Mouse (Mus musculus) kidney, embryonic 15.5 days (tissue): ENCODE results near the gene Ifitm10. TPM values are rescaled to one million over a fixed set of nuclear protein-coding genes. Genes with fewer than 3 reads are reported as not detected.

Experiments used
- ATAC-seq: fragments of 200-750 bp; cut with Nextera tagmentation; replicated peaks from 2 replicates; pipeline ENCODE4 v1.8.0; 2017; ENCODE audit warnings: moderate TSS enrichment; ENCODE audit not compliant: low FRiP score
- H3K27ac ChIP-seq: fragments of 300-500 bp; sonication (generic); 2 replicates; pipeline ENCODE4 v1.5.1; 2015; ENCODE audit warnings: mild to moderate bottlenecking, inconsistent platforms
- H3K27me3 ChIP-seq: fragments of 300-500 bp; sonication (generic); 2 replicates; pipeline ENCODE4 v1.6.1; 2015; ENCODE audit warnings: inconsistent platforms
- H3K36me3 ChIP-seq: fragments of 300-500 bp; sonication (generic); 2 replicates; pipeline ENCODE4 v1.6.1; 2015; ENCODE audit warnings: inconsistent platforms
- H3K4me1 ChIP-seq: fragments of 300-500 bp; sonication (generic); 2 replicates; pipeline ENCODE4 v1.6.1; 2015; ENCODE audit warnings: inconsistent platforms
- H3K4me2 ChIP-seq: fragments of 300-500 bp; sonication (generic); 2 replicates; pipeline ENCODE4 v1.6.1; 2015; ENCODE audit warnings: moderate library complexity, mild to moderate bottlenecking, inconsistent platforms
- H3K4me3 ChIP-seq: fragments of 300-500 bp; sonication (generic); replicated peaks from 2 replicates; pipeline ENCODE4 v1.5.1; 2015; ENCODE audit warnings: mild to moderate bottlenecking, inconsistent platforms
- H3K9ac ChIP-seq: fragments of 300-500 bp; sonication (generic); 2 replicates; pipeline ENCODE4 v1.6.1; 2015; ENCODE audit warnings: mild to moderate bottlenecking, inconsistent platforms
- H3K9me3 ChIP-seq: fragments of 300-500 bp; sonication (generic); replicated peaks from 2 replicates; pipeline ENCODE4 v1.6.1; 2016; ENCODE audit warnings: inconsistent platforms
- WGBS: fragments of 180-500 bp; shearing (Covaris S2); methylation state at CpG from one replicate; pipeline ENCODE4 v1.1.7; 2015; ENCODE audit warnings: mixed read lengths; 5-methylcytosine and 5-hydroxymethylcytosine counted together
- polyA plus RNA-seq: library from polyadenylated mRNA; unstranded; fragments of >200 nt; fragmentation: Nextera tagmentation; extraction: Ambion mirVana; gene quantifications from 2 replicates; pipeline ENCODE4 v1.2.1, GENCODE M21; 2015

Ifitm10 gene
- polyA plus RNA-seq, 1 experiment from 2014 or later, result 2.3 TPM

- Histone ChIP-seq H3K9ac (no peak overlapping the region), H3K4me3 (peak overlapping the region; percentile 72), H3K27me3 (no peaks in the 10 kb centered on the region), H3K4me1 (peaks cover 27% of the 10 kb centered on the region), H3K27ac (peak overlapping the region; percentile 76), H3K4me2 (peak overlapping the region; percentile 89), H3K9me3 (no peaks in the 10 kb centered on the region), H3K36me3 (peaks cover 22% of the 10 kb centered on the region)
- no peak for ATAC-seq
- 92% methylated on average over 1 of the region's 1 CpGs for WGBS
Measured at GRCm38 (mm10) chr7:142388198-142388597, 14.6 kb upstream of the Ifitm10 start.

DNA sequence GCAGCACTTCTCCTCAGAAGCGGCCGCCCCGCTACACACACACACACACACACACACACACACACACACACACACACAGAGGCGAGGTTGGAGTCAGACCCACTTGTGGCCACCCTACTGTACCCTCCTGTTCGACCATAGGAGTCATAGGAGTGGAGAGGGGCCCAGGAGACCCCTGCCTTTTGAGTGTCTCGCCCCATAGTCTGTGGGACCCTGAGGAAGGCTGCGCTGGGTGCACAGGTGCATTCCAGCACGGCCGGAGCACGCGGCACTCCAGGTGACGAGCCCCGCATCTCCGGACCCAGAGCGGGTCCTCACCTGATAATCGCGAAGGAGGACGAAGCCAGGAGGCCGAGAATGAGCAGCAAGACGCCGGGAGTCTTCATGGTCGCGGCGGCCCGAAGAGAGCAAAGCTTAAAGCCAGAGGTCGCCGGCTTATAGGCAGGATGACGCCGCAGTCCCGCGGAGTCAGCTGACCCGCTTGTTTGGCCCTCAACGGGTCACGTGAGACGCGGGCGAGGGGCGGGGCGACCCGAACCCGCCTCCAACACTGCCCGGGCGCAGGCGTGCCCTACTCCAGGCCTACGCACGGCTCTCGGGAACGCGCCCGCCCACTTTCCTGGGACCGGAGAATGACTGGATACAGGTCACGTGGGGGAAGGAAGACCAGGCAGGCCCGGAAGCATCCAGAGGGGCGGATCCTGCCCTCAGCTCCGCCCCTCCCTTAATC, 14.0 kb upstream of the Ifitm10 start, which contains the start of gene Ctsd:
TSS of gene Ctsd (minus strand) at position 620 of the 730 bp plus-strand sequence.
- ATAC-seq, result peak; percentile 97
- WGBS, result under 1% methylated on average over 55 of the region's 55 CpGs
- Histone ChIP-seq H3K4me1 (peaks cover 22% of the 10 kb centered on the region), H3K9me3 (no peaks in the 10 kb centered on the region), H3K4me3 (peak within 1 kb of the TSS; percentile 72), H3K27me3 (no peaks in the 10 kb centered on the region), H3K9ac (peak within 1 kb of the TSS; percentile 77), H3K36me3 (peaks cover 28% of the 10 kb centered on the region), H3K4me2 (peak within 1 kb of the TSS; percentile 89), H3K27ac (peak within 1 kb of the TSS; percentile 76)

DNA sequence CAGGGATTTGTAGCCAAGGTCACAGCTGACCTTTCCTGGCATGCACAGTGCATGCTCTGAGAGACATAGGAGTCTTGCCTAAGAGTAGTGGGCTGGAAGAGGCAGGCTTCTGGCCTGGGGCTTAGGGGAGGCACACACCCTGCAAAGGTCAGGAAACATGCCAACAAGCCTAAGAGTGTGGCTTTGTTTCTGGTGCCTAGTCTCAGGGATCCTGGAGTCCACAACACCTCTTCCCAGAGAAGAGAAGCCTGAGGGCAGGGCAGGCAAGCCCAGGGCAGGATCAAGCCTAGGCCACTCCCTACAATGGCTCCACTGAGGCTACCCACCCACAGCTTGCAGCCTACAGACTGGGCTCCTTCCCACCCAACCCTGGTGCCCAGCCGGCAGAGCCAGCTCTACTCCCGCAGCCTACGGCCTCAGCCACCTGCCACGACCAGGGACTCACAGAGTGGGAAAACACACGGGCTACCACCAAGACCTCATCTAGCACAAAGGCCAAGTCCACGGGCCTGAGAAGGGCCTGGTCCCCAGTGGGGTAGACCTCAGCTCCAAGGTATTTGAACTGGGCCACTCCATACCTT, 13.2 kb upstream of the Ifitm10 start:
- Histone ChIP-seq H3K9me3 (no peaks in the 10 kb centered on the region), H3K4me3 (peak overlapping the region; percentile 72), H3K36me3 (peaks cover 37% of the 10 kb centered on the region), H3K27me3 (no peaks in the 10 kb centered on the region), H3K27ac (peak overlapping the region; percentile 76; the same call in 1 of the 2 replicates), H3K4me2 (peak overlapping the region; percentile 89), H3K9ac (peak overlapping the region; percentile 77), H3K4me1 (peaks cover 22% of the 10 kb centered on the region)
- 41% methylated on average over 6 of the region's 6 CpGs for WGBS
- peak; percentile 9; the same call in 1 of the 2 replicates for ATAC-seq

DNA sequence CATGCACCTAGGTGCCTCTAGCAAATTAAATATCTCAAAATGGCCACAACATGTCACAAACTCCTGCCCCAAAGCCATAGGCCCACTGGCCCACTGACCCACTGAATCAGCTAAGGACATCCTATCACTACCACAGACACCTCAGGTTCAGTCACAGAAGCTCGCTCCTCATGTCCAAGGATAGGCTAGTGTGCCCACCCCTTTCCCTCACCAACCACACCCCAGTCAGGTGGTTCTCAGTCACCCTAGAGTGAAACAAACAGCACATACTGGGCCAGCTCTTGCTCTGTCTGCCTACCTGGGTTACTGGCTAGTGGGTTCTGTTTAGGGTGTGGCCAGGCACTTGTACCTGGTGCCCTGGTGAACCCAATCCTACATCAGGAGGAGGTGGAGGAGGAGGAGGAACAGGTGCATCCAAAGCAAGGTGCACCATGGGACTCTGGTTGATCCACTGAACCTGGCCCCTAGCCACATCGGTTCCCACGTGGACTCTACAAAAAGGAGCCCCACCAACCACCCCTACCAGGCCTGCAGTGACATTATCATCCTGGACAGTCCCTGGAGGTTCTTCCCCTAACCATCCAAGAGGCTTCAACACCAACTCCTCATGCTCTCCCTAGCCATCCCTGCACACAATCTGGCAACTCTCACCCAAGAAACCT, 12.3 kb upstream of the Ifitm10 start:
- H3K4me2 ChIP-seq, result peak overlapping the region; percentile 89
- no peaks in the 10 kb centered on the region for H3K27me3 ChIP-seq
- H3K4me1 ChIP-seq, result peaks cover 22% of the 10 kb centered on the region
- no peak for ATAC-seq
- H3K4me3 ChIP-seq, result peak overlapping the region; percentile 72
- H3K9ac ChIP-seq, result peak overlapping the region; percentile 77
- WGBS, result 90% methylated on average over 3 of the region's 3 CpGs
- H3K9me3 ChIP-seq, result no peaks in the 10 kb centered on the region
- H3K36me3 ChIP-seq, result peaks cover 45% of the 10 kb centered on the region
- H3K27ac ChIP-seq, result no peak overlapping the region

DNA sequence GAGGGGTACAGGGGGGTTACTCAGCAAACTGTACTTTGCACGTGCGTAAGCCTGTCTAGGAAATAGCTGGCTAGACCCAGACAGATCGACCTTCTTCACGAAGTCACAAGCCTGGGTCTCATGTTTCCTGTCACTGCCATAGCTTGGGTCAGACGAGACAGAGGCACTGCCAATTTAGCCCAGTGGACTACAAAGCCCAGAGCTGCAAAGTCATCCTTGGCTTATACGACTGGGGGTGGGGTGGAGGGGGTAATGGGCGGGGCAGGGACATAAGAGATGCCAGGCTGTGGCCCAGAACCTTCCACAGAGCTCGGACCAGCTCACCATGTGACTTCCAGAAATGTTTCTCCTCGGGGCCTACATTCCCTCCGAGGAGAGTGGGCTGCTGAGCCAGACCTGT, 10.8 kb upstream of the Ifitm10 start:
- Histone ChIP-seq H3K27me3 (no peaks in the 10 kb centered on the region), H3K4me1 (peaks cover 22% of the 10 kb centered on the region), H3K9me3 (no peaks in the 10 kb centered on the region), H3K9ac (no peak overlapping the region), H3K4me3 (no peak overlapping the region), H3K36me3 (peaks cover 61% of the 10 kb centered on the region), H3K4me2 (no peak overlapping the region), H3K27ac (no peak overlapping the region)
- 76% methylated on average over 10 of the region's 10 CpGs for WGBS
- ATAC-seq, result no peak

DNA sequence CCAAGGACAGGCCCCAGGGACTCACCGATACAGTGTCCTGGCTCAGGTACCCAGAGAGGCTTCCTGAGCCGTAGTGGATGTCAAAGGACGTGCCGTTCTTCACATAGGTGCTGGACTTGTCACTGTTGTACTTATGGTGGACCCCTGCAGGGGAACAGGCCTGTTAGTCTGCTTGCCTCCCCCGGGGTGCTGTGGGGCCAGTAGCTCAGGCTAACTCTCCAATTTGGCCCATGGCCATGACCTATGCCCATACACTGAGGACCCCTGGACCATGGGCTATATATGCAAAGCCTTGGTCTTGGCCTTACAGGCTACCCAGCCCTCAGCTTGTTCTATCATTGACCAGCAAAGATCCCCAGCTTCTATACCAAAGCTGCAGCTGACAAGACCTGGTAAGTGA, 9.0 kb upstream of the Ifitm10 start, which contains the start of gene Gm49369:
TSS of gene Gm49369 (minus strand) at position 101 of the 400 bp plus-strand sequence.
- no peak within 1 kb of the TSS for H3K9ac ChIP-seq
- no peaks in the 10 kb centered on the region for H3K27me3 ChIP-seq
- H3K4me3 ChIP-seq, result no peak within 1 kb of the TSS
- no peak within 1 kb of the TSS for H3K27ac ChIP-seq
- ATAC-seq, result no peak
- peaks cover 78% of the 10 kb centered on the region for H3K36me3 ChIP-seq
- peaks cover 22% of the 10 kb centered on the region for H3K4me1 ChIP-seq
- no peak within 1 kb of the TSS for H3K4me2 ChIP-seq
- WGBS, result 96% methylated on average over 5 of the region's 5 CpGs
- H3K9me3 ChIP-seq, result no peaks in the 10 kb centered on the region

GRCm38 (mm10) chr7:142381175-142381574, 7.6 kb upstream of the Ifitm10 start:
- H3K27ac ChIP-seq, result no peak overlapping the region
- H3K9ac ChIP-seq, result no peak overlapping the region
- no peak overlapping the region for H3K4me3 ChIP-seq
- H3K4me1 ChIP-seq, result peaks cover 11% of the 10 kb centered on the region
- no peaks in the 10 kb centered on the region for H3K9me3 ChIP-seq
- WGBS, result 85% methylated on average over 4 of the region's 4 CpGs
- peaks cover 92% of the 10 kb centered on the region for H3K36me3 ChIP-seq
- H3K4me2 ChIP-seq, result no peak overlapping the region
- no peak for ATAC-seq
- no peaks in the 10 kb centered on the region for H3K27me3 ChIP-seq

GRCm38 (mm10) chr7:142379186-142379585, 5.6 kb upstream of the Ifitm10 start:
- WGBS, result 85% methylated on average over 6 of the region's 6 CpGs
- Histone ChIP-seq H3K4me1 (peaks cover 4% of the 10 kb centered on the region; the same call in 1 of the 2 replicates), H3K4me3 (no peak overlapping the region), H3K27me3 (no peaks in the 10 kb centered on the region), H3K27ac (no peak overlapping the region), H3K9ac (no peak overlapping the region), H3K9me3 (no peaks in the 10 kb centered on the region), H3K36me3 (peaks cover 88% of the 10 kb centered on the region), H3K4me2 (no peak overlapping the region)
- ATAC-seq, result no peak

DNA sequence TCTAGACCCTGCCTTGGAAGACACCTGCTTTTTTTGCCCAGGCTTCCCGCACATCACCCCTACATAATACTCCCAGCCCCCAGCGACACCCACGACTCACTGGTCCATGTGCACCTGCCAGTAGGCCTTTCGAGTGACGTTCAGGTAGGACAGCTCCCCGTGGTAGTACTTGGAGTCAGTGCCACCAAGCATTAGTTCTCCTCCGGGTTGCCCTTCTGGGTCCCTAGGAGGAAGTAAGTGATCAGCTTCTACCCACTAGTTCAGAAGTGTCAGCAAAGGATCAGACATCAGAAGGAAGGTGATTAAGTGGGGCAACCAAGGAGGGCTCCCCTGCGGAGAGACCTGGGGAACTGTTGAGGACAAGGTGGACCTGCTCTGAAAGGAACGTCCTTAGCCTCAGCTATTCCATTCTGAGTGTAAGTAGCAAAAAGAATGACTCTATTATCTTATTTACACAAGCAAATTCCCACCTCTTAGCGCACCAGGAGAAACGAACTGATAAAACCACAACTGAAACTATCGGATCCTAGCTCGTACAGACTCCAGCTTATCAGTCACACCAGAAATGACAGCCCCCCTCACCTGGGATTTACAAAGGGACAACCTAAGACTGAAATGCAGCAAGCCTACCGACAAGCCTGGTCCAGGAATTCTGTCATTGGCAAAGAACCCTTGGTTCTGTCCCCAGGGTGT, 3.8 kb upstream of the Ifitm10 start:
- peaks cover 17% of the 10 kb centered on the region for H3K4me1 ChIP-seq
- no peak overlapping the region for H3K27ac ChIP-seq
- 90% methylated on average over 14 of the region's 14 CpGs for WGBS
- H3K27me3 ChIP-seq, result peaks cover 10% of the 10 kb centered on the region
- H3K9me3 ChIP-seq, result no peaks in the 10 kb centered on the region
- no peak for ATAC-seq
- no peak overlapping the region for H3K4me2 ChIP-seq
- no peak overlapping the region for H3K4me3 ChIP-seq
- peaks cover 70% of the 10 kb centered on the region for H3K36me3 ChIP-seq
- H3K9ac ChIP-seq, result no peak overlapping the region

- Histone ChIP-seq H3K9me3 (no peaks in the 10 kb centered on the region), H3K4me2 (no peak overlapping the region), H3K36me3 (peaks cover 57% of the 10 kb centered on the region), H3K27me3 (peaks cover 23% of the 10 kb centered on the region), H3K4me1 (peaks cover 29% of the 10 kb centered on the region), H3K9ac (0 out of 2 replicates have a peak overlapping the region, but pooled peaks have one; percentile 7), H3K4me3 (no peak overlapping the region), H3K27ac (no peak overlapping the region)
- whole genome bisulfite sequencing, result 65% methylated on average over 4 of the region's 4 CpGs
- no peak for ATAC-seq
Measured at GRCm38 (mm10) chr7:142376096-142376495, 2.5 kb upstream of the Ifitm10 start.

DNA sequence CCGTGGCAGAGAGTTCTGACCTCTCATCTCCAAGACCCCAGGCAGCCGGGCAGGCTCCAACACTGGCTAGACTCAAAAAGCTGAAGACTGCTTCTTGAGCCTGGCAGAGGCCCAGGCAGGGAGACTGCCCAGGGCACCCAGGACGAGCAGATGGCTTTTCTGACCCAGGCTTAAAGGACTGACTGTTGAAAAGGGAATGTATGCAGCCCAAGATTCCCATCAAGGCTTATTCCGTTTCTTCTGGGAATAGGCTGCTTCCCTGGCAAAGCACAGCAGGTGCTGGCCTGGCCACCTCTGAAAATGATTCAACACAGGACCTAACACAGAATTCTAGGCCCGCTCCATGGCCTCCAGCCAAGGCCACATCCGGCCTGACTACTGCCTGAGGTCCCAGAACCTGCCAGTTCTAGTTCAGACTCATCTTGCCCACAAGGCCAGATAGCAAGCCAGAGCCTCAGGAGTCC, 1.7 kb upstream of the Ifitm10 start:
- Histone ChIP-seq H3K27me3 (peaks cover 31% of the 10 kb centered on the region), H3K4me1 (peaks cover 31% of the 10 kb centered on the region), H3K9me3 (no peaks in the 10 kb centered on the region), H3K36me3 (peaks cover 49% of the 10 kb centered on the region), H3K27ac (no peak overlapping the region), H3K9ac (no peak overlapping the region), H3K4me3 (no peak overlapping the region), H3K4me2 (no peak overlapping the region)
- ATAC-seq, result no peak
- 75% methylated on average over 6 of the region's 6 CpGs for WGBS
